Mouse (Mus musculus): ENCODE data around the gene Chaf1b. TPM values are rescaled to one million over a fixed set of nuclear protein-coding genes. Genes with fewer than 3 reads are reported as not detected.
A peak's percentile ranks its signal among the peaks of the same experiment; 100 is the strongest.

The Chaf1b gene
- polyA plus RNA-seq (2016; fragmentation: Nextera tagmentation; extraction: Ambion mirVana): 93.5 and 99.0 TPM in 2 replicates

DNA sequence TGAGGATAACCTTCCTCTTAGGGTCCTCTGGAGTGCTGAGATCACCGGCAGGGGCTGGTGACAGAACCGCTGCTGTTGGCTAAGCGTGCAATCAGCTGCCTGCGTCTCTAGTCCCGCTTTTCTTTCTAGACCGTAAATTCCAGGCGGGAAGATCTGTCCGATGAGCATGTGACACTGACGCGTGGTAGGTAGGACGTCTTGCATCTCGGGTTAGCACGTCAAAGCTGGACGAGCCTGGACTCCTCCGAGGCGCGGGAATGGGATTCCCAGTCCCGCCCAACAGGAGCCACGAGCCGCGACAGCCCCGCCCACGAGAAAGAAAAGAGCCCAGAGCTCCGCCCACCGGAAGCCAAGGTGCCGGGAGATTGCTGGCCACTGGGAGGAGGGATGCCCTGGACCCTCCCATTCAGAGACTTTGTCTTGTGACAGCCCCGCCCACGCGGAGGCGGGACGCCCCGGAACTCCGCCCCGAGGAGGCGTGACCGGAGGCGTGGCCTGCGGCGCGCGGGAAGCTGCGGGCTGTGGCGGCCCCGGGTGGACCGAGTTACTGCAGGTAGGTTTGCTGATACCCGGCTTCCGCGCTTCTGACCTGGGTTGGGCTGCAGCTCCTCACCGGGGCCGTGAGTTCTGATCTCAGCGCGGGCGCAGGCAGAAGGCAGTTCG, at the start of gene Chaf1b:
TSS of gene Chaf1b (plus strand) at position 479 of the 663 bp plus-strand sequence.
- peak within 1 kb of the TSS; percentile 82 for H3K4me2 ChIP-seq (replicated peaks)
- peaks cover 15% of the 10 kb centered on the region for H3K4me1 ChIP-seq
- under 1% methylated on average over 54 of the region's 54 CpGs for WGBS
- H3K9me3 ChIP-seq: no peaks in the 10 kb centered on the region
- peak within 1 kb of the TSS; percentile 13; the same call in 1 of the 2 replicates for H3K27ac ChIP-seq
- H3K36me3 ChIP-seq: peaks cover 19% of the 10 kb centered on the region
- H3K4me3 ChIP-seq: peak within 1 kb of the TSS; percentile 84
- H3K9ac ChIP-seq: peak within 1 kb of the TSS; percentile 78
- peak; percentile 83 for ATAC-seq (ENCODE audit: insufficient number of reproducible peaks, insufficient read depth, low FRiP score, low TSS enrichment)
- H3K27me3 ChIP-seq: no peaks in the 10 kb centered on the region

DNA sequence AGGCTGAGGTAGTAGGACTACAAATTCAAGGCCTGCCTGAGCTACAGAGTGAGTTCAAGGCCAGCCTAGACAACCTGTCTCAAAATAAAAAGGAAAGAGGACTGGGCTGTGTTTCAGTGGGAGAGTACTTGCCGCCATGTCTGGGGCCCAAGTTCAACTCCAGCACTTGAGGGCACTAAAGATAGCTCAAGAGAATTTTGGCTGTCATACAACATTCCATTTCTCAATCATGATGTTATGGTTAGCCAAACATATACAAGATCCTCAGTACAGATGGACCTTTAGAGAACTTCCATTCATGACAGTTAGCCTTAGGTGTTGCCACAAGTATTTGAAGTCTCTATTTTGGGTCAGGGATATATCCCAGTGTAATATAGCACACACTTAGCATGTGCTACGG, 49.6 kb upstream of the Chaf1b start:
- WGBS: 96% methylated on average over 2 of the region's 2 CpGs
- H3K4me2 ChIP-seq (replicated peaks): no peak overlapping the region
- no peak overlapping the region for H3K9ac ChIP-seq
- H3K27me3 ChIP-seq: no peaks in the 10 kb centered on the region
- no peak overlapping the region for H3K27ac ChIP-seq
- H3K4me3 ChIP-seq: no peak overlapping the region
- H3K36me3 ChIP-seq: 0 out of 2 replicates have a peak, but pooled peaks cover 2% of the 10 kb centered on the region
- ATAC-seq (ENCODE audit: insufficient number of reproducible peaks, insufficient read depth, low FRiP score, low TSS enrichment): no peak
- H3K9me3 ChIP-seq: no peaks in the 10 kb centered on the region
- H3K4me1 ChIP-seq: peaks cover 5% of the 10 kb centered on the region

DNA sequence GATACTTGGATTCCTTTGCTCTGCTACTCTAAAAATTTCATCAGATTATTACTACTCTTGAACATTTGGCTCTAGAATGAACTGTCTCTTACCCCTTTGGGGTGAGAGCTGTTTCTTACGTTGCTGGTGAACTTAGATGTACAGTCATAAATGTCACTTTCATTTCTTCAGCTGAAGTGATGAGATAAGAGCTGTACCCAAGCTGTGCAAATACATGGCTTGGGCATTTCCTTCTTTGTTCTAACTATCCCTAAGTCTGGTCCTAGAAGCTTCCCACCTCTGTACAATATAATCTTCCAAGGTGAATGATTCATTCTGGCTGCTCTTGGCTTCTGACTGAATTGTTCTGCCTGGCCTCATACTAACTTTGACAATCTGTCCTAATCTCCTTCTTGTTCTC, 44.7 kb upstream of the Chaf1b start:
- H3K9me3 ChIP-seq: no peaks in the 10 kb centered on the region
- WGBS: 93% methylated on average over 1 of the region's 1 CpGs
- H3K27ac ChIP-seq: no peak overlapping the region
- no peak overlapping the region for H3K9ac ChIP-seq
- H3K4me2 ChIP-seq (replicated peaks): no peak overlapping the region
- no peak overlapping the region for H3K4me3 ChIP-seq
- no peak for ATAC-seq (ENCODE audit: insufficient number of reproducible peaks, insufficient read depth, low FRiP score, low TSS enrichment)
- H3K4me1 ChIP-seq: no peaks in the 10 kb centered on the region
- no peaks in the 10 kb centered on the region for H3K27me3 ChIP-seq
- 0 out of 2 replicates have a peak, but pooled peaks cover 2% of the 10 kb centered on the region for H3K36me3 ChIP-seq

DNA sequence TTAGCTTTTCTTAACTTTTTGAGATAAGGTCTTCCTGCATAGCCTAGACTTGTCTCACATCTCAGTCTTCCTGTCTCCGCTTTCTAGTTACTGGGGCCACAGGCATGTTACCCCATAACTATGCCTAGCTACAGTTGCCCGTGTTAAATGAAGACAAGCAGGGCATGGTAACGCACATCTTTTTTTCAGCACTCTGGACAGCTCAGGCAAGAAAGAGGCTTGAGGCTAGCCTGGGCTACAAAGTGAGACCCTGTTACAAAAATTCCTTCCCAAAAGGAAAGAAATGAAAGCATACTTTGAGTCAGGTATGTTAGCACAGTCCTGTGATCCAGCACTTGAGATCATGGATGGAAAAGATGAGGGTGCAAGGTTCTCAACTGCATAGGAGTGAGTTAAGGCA, 33.2 kb upstream of the Chaf1b start:
- H3K36me3 ChIP-seq: peaks cover 65% of the 10 kb centered on the region
- 93% methylated on average over 3 of the region's 3 CpGs for WGBS
- no peak for ATAC-seq (ENCODE audit: insufficient number of reproducible peaks, insufficient read depth, low FRiP score, low TSS enrichment)
- no peak overlapping the region for H3K9ac ChIP-seq
- no peak overlapping the region for H3K27ac ChIP-seq
- H3K9me3 ChIP-seq: no peaks in the 10 kb centered on the region
- no peak overlapping the region for H3K4me3 ChIP-seq
- H3K4me2 ChIP-seq (replicated peaks): no peak overlapping the region
- H3K4me1 ChIP-seq: no peaks in the 10 kb centered on the region
- H3K27me3 ChIP-seq: no peaks in the 10 kb centered on the region

DNA sequence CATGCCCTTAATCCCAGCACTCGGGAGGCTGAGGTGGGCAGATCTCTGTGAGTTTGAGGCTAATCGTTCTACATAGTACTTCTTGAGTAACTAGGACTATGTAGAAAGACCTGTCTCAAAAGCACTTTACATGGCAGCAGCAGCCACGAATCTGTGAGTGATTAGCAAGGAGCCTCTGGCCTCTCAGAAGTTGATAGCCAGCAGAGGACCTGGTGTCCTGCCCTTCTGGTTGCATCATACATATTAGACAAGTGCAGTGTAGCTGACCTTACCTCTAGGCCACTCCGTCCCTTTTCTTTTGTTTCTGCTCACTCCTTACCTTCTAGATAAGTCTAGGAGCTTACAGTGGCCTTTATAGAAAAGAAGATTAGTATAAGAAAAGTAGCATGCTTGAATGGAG, 23.7 kb upstream of the Chaf1b start:
- WGBS: 91% methylated on average over 4 of the region's 4 CpGs
- no peak overlapping the region for H3K4me2 ChIP-seq (replicated peaks)
- peaks cover 62% of the 10 kb centered on the region for H3K36me3 ChIP-seq

DNA sequence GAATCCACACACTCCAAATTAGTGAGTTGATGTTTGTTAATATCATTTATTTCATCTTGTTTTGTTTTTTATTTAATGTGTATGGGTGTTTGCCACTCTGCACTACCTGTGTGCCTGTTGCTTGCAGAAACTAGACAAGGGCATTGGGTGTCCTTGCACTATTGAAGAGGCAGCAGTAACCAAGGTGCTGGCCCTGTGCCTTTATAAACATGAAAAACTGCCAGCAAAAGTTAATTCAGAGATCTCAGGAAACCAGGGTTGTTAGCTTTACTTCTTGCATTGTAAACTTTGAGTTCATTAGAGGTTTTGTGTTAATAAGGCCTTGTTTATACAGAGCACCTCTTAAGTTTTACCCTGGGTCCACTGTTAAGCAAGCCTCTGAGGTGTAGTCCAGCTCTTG, 23.0 kb upstream of the Chaf1b start:
- Histone ChIP-seq H3K27me3 (no peaks in the 10 kb centered on the region), H3K9ac (no peak overlapping the region), H3K9me3 (no peaks in the 10 kb centered on the region), H3K36me3 (peaks cover 69% of the 10 kb centered on the region), H3K4me2 (replicated peaks) (no peak overlapping the region), H3K4me3 (no peak overlapping the region), H3K4me1 (no peaks in the 10 kb centered on the region), H3K27ac (no peak overlapping the region)
- ATAC-seq (ENCODE audit: insufficient number of reproducible peaks, insufficient read depth, low FRiP score, low TSS enrichment): no peak

More for the DNA sequence above, 23.7 kb upstream of the Chaf1b start:
- no peak for ATAC-seq (ENCODE audit: insufficient number of reproducible peaks, insufficient read depth, low FRiP score, low TSS enrichment)
- no peaks in the 10 kb centered on the region for H3K4me1 ChIP-seq
- H3K9me3 ChIP-seq: no peaks in the 10 kb centered on the region
- H3K4me3 ChIP-seq: no peak overlapping the region
- H3K9ac ChIP-seq: no peak overlapping the region
- no peaks in the 10 kb centered on the region for H3K27me3 ChIP-seq
- no peak overlapping the region for H3K27ac ChIP-seq

DNA sequence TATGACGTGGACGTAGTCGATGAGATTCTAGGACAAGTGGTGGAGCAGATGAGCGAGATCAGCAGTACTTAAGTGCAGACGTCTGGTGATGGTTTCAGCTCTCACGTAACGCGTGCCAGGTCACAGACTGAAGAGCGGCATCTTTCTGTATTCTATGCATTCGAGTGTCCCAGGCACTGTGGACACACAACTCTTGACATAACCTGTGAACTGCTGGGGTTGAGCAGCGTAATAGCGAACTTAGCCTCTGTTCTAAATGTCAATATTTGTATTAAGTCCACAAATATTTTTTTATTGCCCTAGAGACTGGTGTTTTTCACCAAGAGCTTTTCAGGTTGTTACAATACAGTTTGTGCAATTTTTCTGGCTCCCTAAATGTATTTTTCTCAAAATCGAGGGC, 8.9 kb upstream of the Chaf1b start:
- H3K27ac ChIP-seq: no peak overlapping the region
- no peaks in the 10 kb centered on the region for H3K9me3 ChIP-seq
- H3K4me3 ChIP-seq: no peak overlapping the region
- no peak for ATAC-seq (ENCODE audit: insufficient number of reproducible peaks, insufficient read depth, low FRiP score, low TSS enrichment)
- no peaks in the 10 kb centered on the region for H3K27me3 ChIP-seq
- H3K36me3 ChIP-seq: peaks cover 69% of the 10 kb centered on the region
- H3K4me1 ChIP-seq: no peaks in the 10 kb centered on the region
- no peak overlapping the region for H3K4me2 ChIP-seq (replicated peaks)
- H3K9ac ChIP-seq: no peak overlapping the region
- 92% methylated on average over 13 of the region's 13 CpGs for WGBS

DNA sequence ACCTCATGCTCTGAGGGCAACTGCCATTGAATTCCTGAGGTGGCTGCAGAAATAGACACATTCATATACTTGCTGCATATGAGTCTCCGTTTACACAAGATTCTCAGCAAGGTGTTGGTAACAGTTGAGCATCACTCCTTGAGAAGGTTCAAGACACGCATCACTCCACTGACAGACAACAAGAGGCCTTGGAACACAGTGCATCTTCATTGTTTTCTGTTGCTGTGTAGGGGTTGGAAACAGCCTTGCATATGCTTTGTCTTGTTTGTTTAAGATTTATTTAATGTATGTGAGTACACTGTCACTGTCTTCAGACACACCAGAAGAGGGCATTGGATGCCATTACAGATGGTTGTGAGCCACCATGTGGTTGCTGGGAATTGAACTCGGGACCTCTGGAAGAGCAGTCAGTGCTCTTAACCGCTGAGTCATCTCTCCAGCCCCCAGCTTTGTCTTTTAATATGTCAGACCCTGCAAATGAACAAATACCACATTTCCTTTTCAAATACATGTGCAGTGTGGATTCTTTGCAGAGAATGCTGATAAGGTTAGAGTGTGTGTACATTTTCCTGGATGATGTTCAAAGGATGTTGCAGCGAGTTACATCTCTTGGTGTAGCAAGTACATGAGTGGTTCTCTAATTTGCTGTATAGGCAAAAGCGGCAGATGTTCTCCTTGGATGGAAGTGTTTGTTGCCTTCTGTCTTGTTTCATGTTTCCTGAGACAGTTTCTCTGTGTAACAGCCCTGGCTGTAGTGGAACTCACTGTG, 5.9 kb upstream of the Chaf1b start:
- Histone ChIP-seq H3K4me3 (no peak overlapping the region), H3K27ac (no peak overlapping the region), H3K36me3 (peaks cover 43% of the 10 kb centered on the region), H3K27me3 (no peaks in the 10 kb centered on the region), H3K4me1 (no peaks in the 10 kb centered on the region), H3K9ac (no peak overlapping the region), H3K9me3 (no peaks in the 10 kb centered on the region), H3K4me2 (replicated peaks) (no peak overlapping the region)
- no peak for ATAC-seq (ENCODE audit: insufficient number of reproducible peaks, insufficient read depth, low FRiP score, low TSS enrichment)
- WGBS: 88% methylated on average over 6 of the region's 6 CpGs

DNA sequence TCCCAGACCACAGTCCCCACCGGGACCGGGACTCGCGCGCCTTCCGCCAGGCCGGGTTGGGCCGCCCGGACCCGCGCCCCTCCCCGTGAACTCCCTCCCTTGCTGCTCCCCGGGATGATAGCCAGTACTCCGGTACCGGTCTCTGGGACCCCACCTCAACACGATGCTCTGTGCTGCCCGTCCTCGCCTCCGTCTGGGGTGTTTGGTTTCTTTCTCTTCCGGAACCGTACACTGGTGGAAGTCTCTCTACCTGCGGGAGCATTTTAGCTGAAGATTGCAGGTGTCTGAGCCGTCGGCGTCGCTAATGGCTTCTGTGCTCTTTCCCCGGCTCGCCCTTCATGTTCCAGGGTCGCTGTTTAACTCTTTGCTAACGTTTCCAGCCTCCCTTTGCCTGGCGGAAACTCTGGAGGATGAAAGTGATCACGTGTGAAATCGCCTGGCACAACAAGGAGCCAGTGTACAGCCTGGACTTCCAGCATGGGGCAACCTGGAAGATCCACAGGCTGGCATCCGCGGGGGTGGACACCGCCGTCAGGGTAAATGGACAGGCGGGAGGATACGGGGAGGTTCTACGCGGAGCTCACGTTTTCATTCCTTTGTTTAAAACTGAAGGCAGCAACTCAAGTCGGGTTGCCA, 503 bp downstream of the Chaf1b start:
- Histone ChIP-seq H3K36me3 (peaks cover 26% of the 10 kb centered on the region), H3K27ac (peak overlapping the region; percentile 13; the same call in 1 of the 2 replicates), H3K4me2 (replicated peaks) (peak overlapping the region; percentile 82), H3K4me1 (peaks cover 15% of the 10 kb centered on the region), H3K9me3 (no peaks in the 10 kb centered on the region), H3K27me3 (no peaks in the 10 kb centered on the region), H3K9ac (peak overlapping the region; percentile 78), H3K4me3 (peak overlapping the region; percentile 84)
- WGBS: under 1% methylated on average over 42 of the region's 43 CpGs
- peak; percentile 76 for ATAC-seq (ENCODE audit: insufficient number of reproducible peaks, insufficient read depth, low FRiP score, low TSS enrichment)

DNA sequence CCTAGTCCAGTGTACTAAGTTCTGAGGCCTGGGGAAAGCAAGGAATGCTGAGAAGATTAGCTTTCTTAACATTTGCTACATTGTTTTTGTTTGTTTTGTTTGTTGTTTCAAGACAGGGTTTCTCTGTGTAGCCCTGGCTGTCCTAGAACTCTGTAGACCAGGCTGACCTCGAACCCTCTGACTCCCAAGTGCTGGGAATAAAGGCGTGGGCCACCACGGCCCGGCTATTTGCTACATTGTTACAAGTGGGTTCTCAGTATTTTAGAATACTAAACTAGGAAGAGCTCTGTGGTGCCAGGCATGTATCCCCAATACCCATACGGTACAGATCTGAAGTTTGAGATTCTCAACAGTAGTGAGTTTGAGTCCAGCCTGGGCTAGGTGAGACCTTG, 1.0 kb downstream of the Chaf1b start:
- H3K27ac ChIP-seq: no peak overlapping the region
- ATAC-seq (ENCODE audit: insufficient number of reproducible peaks, insufficient read depth, low FRiP score, low TSS enrichment): no peak
- peak overlapping the region; percentile 84 for H3K4me3 ChIP-seq
- peak overlapping the region; percentile 78 for H3K9ac ChIP-seq
- H3K4me1 ChIP-seq: peaks cover 15% of the 10 kb centered on the region
- H3K36me3 ChIP-seq: peaks cover 31% of the 10 kb centered on the region
- 41% methylated on average over 5 of the region's 5 CpGs for WGBS
- peak overlapping the region; percentile 82 for H3K4me2 ChIP-seq (replicated peaks)
- no peaks in the 10 kb centered on the region for H3K9me3 ChIP-seq
- H3K27me3 ChIP-seq: no peaks in the 10 kb centered on the region

DNA sequence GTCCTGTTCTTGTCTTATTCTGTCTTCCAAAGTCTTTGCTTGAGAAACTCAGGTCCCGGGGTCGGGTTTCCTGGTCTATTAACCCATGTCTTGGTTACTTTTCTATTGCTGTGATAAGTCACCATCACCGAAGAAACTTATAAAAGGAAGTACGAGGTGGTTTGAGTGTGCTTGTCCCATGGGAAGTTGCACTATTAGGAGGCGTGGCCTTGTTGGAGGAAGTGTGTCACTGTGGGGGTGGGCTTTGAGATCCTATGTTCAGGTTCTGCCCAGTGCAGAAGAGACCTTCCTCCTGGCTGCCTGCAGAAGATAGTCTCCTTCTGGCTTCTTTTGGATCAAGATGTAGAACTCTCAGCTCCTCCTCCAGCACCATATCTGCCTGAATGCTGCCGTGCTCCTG, 4.8 kb downstream of the Chaf1b start:
- 88% methylated on average over 6 of the region's 6 CpGs for WGBS

More for the DNA sequence above, 4.8 kb downstream of the Chaf1b start:
- H3K27ac ChIP-seq: no peak overlapping the region
- H3K4me3 ChIP-seq: no peak overlapping the region
- no peak overlapping the region for H3K9ac ChIP-seq
- peaks cover 15% of the 10 kb centered on the region for H3K4me1 ChIP-seq
- H3K36me3 ChIP-seq: peaks cover 67% of the 10 kb centered on the region
- no peaks in the 10 kb centered on the region for H3K27me3 ChIP-seq
- ATAC-seq (ENCODE audit: insufficient number of reproducible peaks, insufficient read depth, low FRiP score, low TSS enrichment): no peak
- no peaks in the 10 kb centered on the region for H3K9me3 ChIP-seq
- no peak overlapping the region for H3K4me2 ChIP-seq (replicated peaks)
